Mouse (Mus musculus) embryonic facial prominence, embryonic 11.5 days (tissue): ENCODE data around the gene Pmm2. TPM values are rescaled to one million over a fixed set of nuclear protein-coding genes. Genes with fewer than 3 reads are reported as not detected.
A peak's percentile ranks its signal among the peaks of the same experiment; 100 is the strongest.

ENCODE experiments used
- ATAC-seq: fragments of 200-750 bp; cut with Nextera tagmentation; replicated peaks from 2 replicates; pipeline ENCODE4 v1.8.0; 2017; ENCODE audit warnings: low read depth; ENCODE audit not compliant: insufficient number of reproducible peaks, low FRiP score, low TSS enrichment
- DNase-seq: peaks from one replicate; pipeline ENCODE4 v3.0.0-alpha.2; 2015; ENCODE audit warnings: low spot score
- H3K27ac ChIP-seq: fragments of 300-500 bp; sonication (generic); replicated peaks from 2 replicates; pipeline ENCODE4 v1.5.1; 2014; ENCODE audit warnings: mild to moderate bottlenecking, low read depth, low read length, control low read depth
- H3K27me3 ChIP-seq: fragments of 300-500 bp; sonication (generic); 2 replicates; pipeline ENCODE4 v1.6.1; 2014; ENCODE audit warnings: mild to moderate bottlenecking, low read length, moderate library complexity, mixed read lengths; ENCODE audit not compliant: control insufficient read depth, insufficient read depth
- H3K36me3 ChIP-seq: fragments of 300-500 bp; sonication (generic); replicated peaks from 2 replicates; pipeline ENCODE4 v1.6.1; 2014; ENCODE audit warnings: low read depth, mild to moderate bottlenecking, low read length, moderate library complexity, mixed read lengths; ENCODE audit not compliant: control insufficient read depth, insufficient read depth
- H3K4me1 ChIP-seq: fragments of 300-500 bp; sonication (generic); 2 replicates; pipeline ENCODE4 v1.6.1; 2014; ENCODE audit warnings: low read length, mixed read lengths; ENCODE audit not compliant: control insufficient read depth, insufficient read depth
- H3K4me2 ChIP-seq: fragments of 300-500 bp; sonication (generic); 2 replicates; pipeline ENCODE4 v1.6.1; 2014; ENCODE audit warnings: low read depth, mild to moderate bottlenecking, control low read depth, low read length, moderate library complexity
- H3K4me3 ChIP-seq: fragments of 300-500 bp; sonication (generic); 2 replicates; pipeline ENCODE4 v1.5.1; 2014; ENCODE audit warnings: low read depth, low read length, control low read depth
- H3K9ac ChIP-seq: fragments of 300-500 bp; sonication (generic); replicated peaks from 2 replicates; pipeline ENCODE4 v1.6.1; 2014; ENCODE audit warnings: mild to moderate bottlenecking, control low read depth, low read length
- H3K9me3 ChIP-seq: fragments of 300-500 bp; sonication (generic); replicated peaks from 2 replicates; pipeline ENCODE4 v1.6.1; 2016; ENCODE audit warnings: mild to moderate bottlenecking, low read length, inconsistent platforms, mixed read lengths; ENCODE audit not compliant: control insufficient read depth
- WGBS: fragments of 180-500 bp; shearing (Covaris S2); extraction: QIAGEN DNeasy Blood & Tissue Kit; methylation state at CpG from one replicate; pipeline ENCODE4 v1.1.7; 2014; 5-methylcytosine and 5-hydroxymethylcytosine counted together
- polyA plus RNA-seq: library from polyadenylated mRNA; unstranded; fragments of >200 nt; fragmentation: Nextera tagmentation; extraction: Ambion mirVana; gene quantifications from 2 replicates; pipeline ENCODE4 v1.2.1, GENCODE M21; 2014

Gene Pmm2
- polyA plus RNA-seq, 1 experiment from 2014 or later, result 38.7 TPM

DNA sequence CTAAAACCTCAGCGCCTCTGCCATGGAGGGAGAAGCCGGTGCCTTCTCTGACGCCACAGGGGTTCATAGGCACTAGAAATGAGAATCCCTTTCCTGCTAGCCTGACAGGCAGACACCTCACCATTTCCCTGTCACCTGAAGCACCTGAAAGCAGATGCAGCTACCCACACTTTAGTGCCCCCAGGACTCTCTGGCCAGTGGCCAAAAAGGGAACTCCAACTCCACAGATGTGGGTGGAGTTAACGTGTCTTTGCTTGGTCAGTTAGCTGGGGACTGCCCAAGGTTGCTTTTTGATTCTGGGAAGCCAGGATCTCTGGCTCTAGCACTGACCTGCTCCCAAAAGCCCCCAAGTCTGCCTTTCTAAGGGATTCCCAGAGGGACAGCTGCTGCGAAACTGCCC, 32.0 kb downstream of the Pmm2 start:
- H3K4me3 ChIP-seq, result peak overlapping the region; percentile 61
- 59% methylated on average over 5 of the region's 5 CpGs for WGBS
- ATAC-seq (no peak), DNase-seq (peak; percentile 19)
- no peaks in the 10 kb centered on the region; the same call in 1 of the 2 replicates for H3K4me1 ChIP-seq
- no peaks in the 10 kb centered on the region for H3K36me3 ChIP-seq
- no peak overlapping the region for H3K27ac ChIP-seq
- peak overlapping the region; percentile 73 for H3K4me2 ChIP-seq
- H3K9me3 ChIP-seq, result no peaks in the 10 kb centered on the region
- no peaks in the 10 kb centered on the region for H3K27me3 ChIP-seq
- peak overlapping the region; percentile 71 for H3K9ac ChIP-seq

DNA sequence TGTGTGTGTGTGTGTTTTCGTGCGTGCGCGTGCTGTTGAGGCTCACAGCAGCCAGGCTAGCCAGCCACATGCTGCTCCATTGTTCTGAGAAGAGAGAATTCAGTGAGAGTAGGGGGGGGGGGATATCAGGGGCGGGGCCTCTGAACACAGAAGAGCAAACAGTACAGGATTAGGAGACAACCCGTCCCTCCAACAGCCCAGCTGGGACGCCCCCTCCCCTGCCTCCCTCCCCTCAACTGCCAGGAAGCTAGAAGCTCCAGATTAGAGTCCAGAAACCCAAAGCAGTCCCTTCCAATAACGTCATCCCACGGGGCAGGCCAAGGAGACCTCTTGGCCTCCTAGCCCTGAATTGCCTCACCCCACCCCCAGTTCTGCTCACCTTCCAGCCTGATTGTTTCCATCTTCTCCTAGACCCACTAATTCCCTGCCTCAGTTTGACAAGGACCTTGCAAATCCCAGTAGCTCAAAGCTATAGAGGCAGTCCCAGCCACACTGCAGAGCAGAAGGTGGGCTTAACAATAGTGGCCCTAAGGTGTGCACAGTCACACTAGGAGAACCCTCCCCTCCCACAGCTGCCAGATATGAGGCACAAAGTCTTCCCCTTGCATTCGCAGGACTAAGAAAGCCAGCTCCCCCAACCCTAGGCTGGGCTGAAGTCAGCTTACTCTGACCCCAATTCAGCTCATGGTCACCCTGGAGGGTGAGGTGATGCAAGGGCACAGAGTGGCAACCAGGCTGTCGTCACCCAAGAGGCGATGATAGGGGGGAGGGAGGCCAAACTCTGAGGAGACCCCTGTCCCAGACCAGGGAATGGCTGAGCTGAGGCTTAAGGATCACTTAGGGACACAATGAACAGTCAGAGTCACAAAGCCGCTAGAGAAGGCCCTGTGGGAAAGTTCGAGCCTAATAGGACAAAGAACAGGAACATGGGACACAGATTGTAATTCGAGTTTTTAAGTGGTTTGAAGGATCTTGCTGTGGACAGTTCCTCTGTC, 32.9 kb downstream of the Pmm2 start:
- peak; percentile 34 for ATAC-seq

DNA sequence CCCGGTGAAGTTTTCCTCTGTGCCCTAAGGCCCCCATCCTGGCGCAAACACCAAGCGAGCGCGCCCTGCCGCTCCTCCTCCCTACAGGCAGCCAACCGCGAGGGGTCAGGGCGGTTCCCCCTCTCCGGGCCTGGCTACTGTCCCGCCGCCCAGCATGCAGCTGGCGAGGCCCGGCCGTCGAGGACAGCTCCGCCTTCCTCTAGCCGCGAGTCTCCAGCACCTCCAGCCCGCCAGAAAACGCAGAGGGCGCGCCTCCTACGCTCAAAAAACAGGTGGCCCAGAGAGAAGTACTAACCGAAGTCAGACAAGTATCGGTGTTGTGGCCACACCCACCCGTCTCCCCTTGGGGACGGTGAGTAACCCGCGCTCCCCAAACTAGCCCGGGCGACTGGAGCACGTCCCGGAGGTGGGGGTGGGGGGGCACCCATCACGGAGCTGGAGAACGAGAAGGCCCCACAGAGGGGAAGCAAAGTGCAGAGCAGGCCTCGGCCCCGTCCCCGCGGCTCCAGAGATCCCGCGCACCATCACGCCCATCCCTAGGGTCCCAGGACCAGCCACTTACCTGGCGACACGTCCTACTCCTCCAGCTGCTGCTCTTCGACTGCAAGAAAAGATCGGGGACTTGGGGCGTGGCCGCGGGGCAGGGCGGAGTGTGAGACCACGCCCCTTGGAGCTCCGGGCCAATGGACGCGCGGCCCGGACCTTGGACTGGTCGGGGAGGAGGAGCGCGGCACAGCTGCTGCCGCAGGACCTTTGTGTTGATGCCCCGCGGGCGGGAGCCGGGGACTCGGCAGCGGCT, 34.3 kb downstream of the Pmm2 start, which contains the start of gene Carhsp1:
Gene Carhsp1, minus strand, starts transcription at position 605 of the 799 bp plus-strand sequence.
- H3K36me3 ChIP-seq, result no peaks in the 10 kb centered on the region
- peak; percentile 96 for DNase-seq
- peak within 1 kb of the TSS; percentile 57 for H3K27ac ChIP-seq
- peak; percentile 85 for ATAC-seq
- peak within 1 kb of the TSS; percentile 61 for H3K4me3 ChIP-seq
- no peaks in the 10 kb centered on the region for H3K9me3 ChIP-seq
- H3K4me1 ChIP-seq, result no peaks in the 10 kb centered on the region; the same call in 1 of the 2 replicates
- under 1% methylated on average over 67 of the region's 67 CpGs for WGBS
- H3K9ac ChIP-seq, result peak within 1 kb of the TSS; percentile 71
- peak within 1 kb of the TSS; percentile 73 for H3K4me2 ChIP-seq
- no peaks in the 10 kb centered on the region for H3K27me3 ChIP-seq

More for the DNA sequence above, 32.9 kb downstream of the Pmm2 start:
- H3K27me3 ChIP-seq, result no peaks in the 10 kb centered on the region
- peak overlapping the region; percentile 73 for H3K4me2 ChIP-seq
- H3K27ac ChIP-seq, result peak overlapping the region; percentile 59
- H3K36me3 ChIP-seq, result no peaks in the 10 kb centered on the region
- H3K4me1 ChIP-seq, result no peaks in the 10 kb centered on the region; the same call in 1 of the 2 replicates
- DNase-seq, result peak; percentile 62
- no peaks in the 10 kb centered on the region for H3K9me3 ChIP-seq
- H3K9ac ChIP-seq, result peak overlapping the region; percentile 71
- 5% methylated on average over 14 of the region's 15 CpGs for WGBS
- H3K4me3 ChIP-seq, result peak overlapping the region; percentile 61

DNA sequence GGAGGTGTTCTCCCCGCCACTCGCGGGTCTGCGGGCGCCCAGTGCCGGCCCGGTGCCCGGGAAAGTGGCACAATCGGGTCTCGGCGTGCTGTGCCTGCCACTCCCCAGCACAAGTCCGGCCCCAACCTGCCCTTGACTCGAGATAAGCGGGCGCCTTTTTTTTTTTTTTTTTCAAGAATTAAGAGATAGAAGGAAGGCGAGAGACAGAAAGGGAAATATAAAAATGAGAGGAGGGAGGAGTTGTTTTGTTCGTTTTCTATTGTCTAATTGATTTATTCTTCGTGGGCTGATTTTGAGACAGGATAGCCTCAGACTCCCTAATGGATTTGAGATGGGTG, 34.8 kb downstream of the Pmm2 start:
- H3K4me1 ChIP-seq, result no peaks in the 10 kb centered on the region; the same call in 1 of the 2 replicates
- H3K27ac ChIP-seq, result no peak overlapping the region
- H3K4me3 ChIP-seq, result peak overlapping the region; percentile 61
- no peaks in the 10 kb centered on the region for H3K36me3 ChIP-seq
- H3K4me2 ChIP-seq, result peak overlapping the region; percentile 73
- H3K9me3 ChIP-seq, result no peaks in the 10 kb centered on the region
- DNase-seq, result no peak
- 0% methylated on average over 18 of the region's 18 CpGs for WGBS
- H3K27me3 ChIP-seq, result no peaks in the 10 kb centered on the region
- H3K9ac ChIP-seq, result peak overlapping the region; percentile 50
- ATAC-seq, result no peak

DNA sequence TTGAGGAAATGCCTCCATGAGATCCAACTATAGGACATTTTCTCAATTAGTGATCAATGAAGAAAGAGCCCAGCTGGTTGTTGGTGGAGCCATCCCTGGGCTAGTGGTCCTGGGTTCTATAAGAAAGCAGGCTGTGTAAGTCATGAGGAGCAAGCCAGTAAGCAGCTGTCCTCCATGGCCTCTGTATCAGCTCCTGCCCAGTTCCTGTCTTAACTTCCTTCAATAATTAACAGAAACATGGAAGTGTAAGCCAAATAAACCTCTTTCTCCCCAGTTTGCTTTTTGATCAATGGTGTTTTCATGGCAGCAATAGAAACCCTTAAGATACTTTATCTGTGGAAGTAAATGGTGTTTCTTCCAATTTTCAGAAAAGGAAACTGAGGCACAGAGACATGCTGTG, 35.3 kb downstream of the Pmm2 start:
- no peak overlapping the region for H3K27ac ChIP-seq
- no peaks in the 10 kb centered on the region; the same call in 1 of the 2 replicates for H3K4me1 ChIP-seq
- H3K9ac ChIP-seq, result no peak overlapping the region
- no peak overlapping the region for H3K4me3 ChIP-seq
- no peak for ATAC-seq
- H3K27me3 ChIP-seq, result no peaks in the 10 kb centered on the region
- H3K4me2 ChIP-seq, result no peak overlapping the region
- H3K36me3 ChIP-seq, result no peaks in the 10 kb centered on the region
- DNase-seq, result no peak
- H3K9me3 ChIP-seq, result no peaks in the 10 kb centered on the region

DNA sequence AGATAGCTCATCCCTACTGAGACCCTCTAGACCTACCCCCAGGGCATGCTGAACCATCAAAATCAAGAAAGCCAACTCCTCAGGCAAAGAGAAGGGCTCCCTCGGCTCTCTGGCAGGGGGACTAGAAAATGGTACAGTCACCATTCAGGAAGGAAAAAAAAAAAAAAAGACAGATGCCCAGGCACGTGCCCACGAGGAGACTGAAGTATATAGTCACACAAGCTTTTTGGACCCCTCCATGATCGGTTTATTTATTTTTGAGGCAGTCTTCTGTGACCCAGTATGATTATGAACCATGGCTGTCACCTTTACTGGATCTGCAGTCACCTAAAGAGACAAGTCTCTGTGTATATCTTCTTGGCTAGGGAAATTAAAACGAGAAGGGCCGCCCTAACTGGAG, 35.9 kb downstream of the Pmm2 start:
- Histone ChIP-seq H3K9ac (no peak overlapping the region), H3K36me3 (no peaks in the 10 kb centered on the region), H3K27ac (no peak overlapping the region), H3K27me3 (no peaks in the 10 kb centered on the region), H3K4me2 (no peak overlapping the region), H3K9me3 (no peaks in the 10 kb centered on the region), H3K4me1 (no peaks in the 10 kb centered on the region; the same call in 1 of the 2 replicates), H3K4me3 (no peak overlapping the region)
- 67% methylated on average over 6 of the region's 6 CpGs for WGBS
- DNase-seq (no peak), ATAC-seq (no peak)

DNA sequence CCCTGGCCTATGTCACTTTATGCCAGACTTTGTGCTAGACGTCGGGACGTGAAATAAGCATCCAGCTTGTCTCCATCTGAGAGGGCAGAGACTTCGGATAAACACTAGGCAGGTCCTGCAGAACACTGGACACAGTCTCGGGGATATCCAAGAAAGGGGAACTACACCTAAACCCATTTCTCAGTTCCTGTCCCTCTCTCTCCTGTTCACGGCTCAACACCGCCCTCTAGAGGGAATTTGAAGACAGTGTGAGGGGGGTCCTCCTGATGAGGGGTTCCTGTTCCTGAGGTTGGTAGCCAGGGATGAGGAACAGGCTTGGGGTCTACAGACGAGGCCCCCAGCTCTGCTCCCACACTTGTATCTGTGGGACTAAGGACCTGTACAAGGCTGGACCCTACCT, 36.7 kb downstream of the Pmm2 start:
- H3K27ac ChIP-seq, result no peak overlapping the region
- WGBS, result 3% methylated on average over 8 of the region's 8 CpGs
- H3K9ac ChIP-seq, result no peak overlapping the region
- H3K9me3 ChIP-seq, result no peaks in the 10 kb centered on the region
- H3K4me1 ChIP-seq, result no peaks in the 10 kb centered on the region; the same call in 1 of the 2 replicates
- H3K4me3 ChIP-seq, result no peak overlapping the region
- H3K36me3 ChIP-seq, result no peaks in the 10 kb centered on the region
- peak; percentile 78 for DNase-seq
- no peak overlapping the region for H3K4me2 ChIP-seq
- ATAC-seq, result no peak
- H3K27me3 ChIP-seq, result no peaks in the 10 kb centered on the region
